Mouse (Mus musculus): Measurements from ENCODE around the gene Nkpd1.

DNA sequence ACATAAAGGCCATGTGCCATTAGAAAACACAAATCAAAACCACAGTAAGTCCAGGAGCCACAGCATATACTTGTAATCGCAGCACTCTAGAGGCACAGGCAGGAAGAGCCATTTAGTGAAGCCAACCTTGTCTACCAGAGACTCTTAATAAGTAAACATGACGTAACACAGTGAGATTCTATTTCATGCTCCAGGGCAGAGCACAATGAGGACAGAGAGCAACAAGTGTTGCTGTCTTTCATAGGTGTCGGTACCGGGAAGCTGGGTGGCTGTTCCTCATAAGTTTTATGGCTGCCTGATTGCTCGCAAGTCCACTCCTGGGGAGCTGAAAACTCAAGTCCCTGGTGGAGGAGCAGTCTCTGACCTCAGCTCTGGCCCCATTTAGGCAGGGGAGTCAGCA is 34.0 kb downstream of the Nkpd1 start:
- TF ChIP-seq CTCF (IDR thresholded peaks at IDR 0.05; ENCODE audit: low read depth, low read length) (no peak), POLR2A (IDR thresholded peaks at IDR 0.05; ENCODE audit: borderline replicate concordance, low read depth, low read length) (no peak)
